Comparison of ENCODE assay signal across 9 mouse cellular contexts in genomic region chr5:117516597-117516996, GRCm38 (mm10).
DNase-seq lines count a peak whose midpoint lies in the region; ATAC-seq and TF ChIP-seq lines count a peak whose summit lies in the region.
"Had no signal": no experiment of that assay in that cellular context is flagged by ENCODE, and none has a peak within 500 bp of the region (broad histone marks: within the 10 kb centered on the region; RNA-seq: fewer than 3 reads in every experiment).

No protein-coding gene starts in this region.

- in situ Hi-C loops in ES-E14 (cut with MboI; ENCODE audit: low sequenced_read_pairs in 2 of 2, unreplicated experiment in 2 of 2), result loop anchor here (10.0 to 25.0 kb wide), 2 partner anchors 318 to 421 kb away; no protein-coding TSS in a partner anchor

- H3K4me2 ChIP-seq in hindbrain, embryonic 11.5 days (replicated peaks; ENCODE audit: low read depth, low read length), result no peak overlapping the region
- no peak overlapping the region for H3K4me2 ChIP-seq in hindbrain, embryonic 12.5 days (replicated peaks)
- H3K4me2 ChIP-seq: embryonic facial prominence, embryonic 15.5 days had no signal

- intact Hi-C loops in gastrocnemius, postnatal 36 days (cut with DNase I), result loop anchor here (5.0 kb wide), 3 partner anchors 96 to 416 kb away; no protein-coding TSS in a partner anchor
- intact Hi-C loops in left cerebral cortex, postnatal 36 days (cut with DNase I), result loop anchor here (2.0 to 5.0 kb wide), 2 partner anchors 96 to 320 kb away; no protein-coding TSS in a partner anchor

- ATAC-seq in hindbrain, embryonic 11.5 days (ENCODE audit: low FRiP score), result no peak
- no peak for ATAC-seq in hindbrain, embryonic 12.5 days (ENCODE audit: low FRiP score)

- no peaks in the 10 kb centered on the region for H3K36me3 ChIP-seq in hindbrain, embryonic 11.5 days (ENCODE audit: control insufficient read depth, insufficient read depth, low read length)
- no peaks in the 10 kb centered on the region for H3K36me3 ChIP-seq in hindbrain, embryonic 12.5 days
- H3K36me3 ChIP-seq in ES-E14 (ENCODE audit: control insufficient read depth, insufficient read depth, low read length, poor library complexity, severe bottlenecking), result no peaks in the 10 kb centered on the region
- H3K36me3 ChIP-seq: embryonic facial prominence, embryonic 15.5 days had no signal

- H3K9me3 ChIP-seq in hindbrain, embryonic 11.5 days (ENCODE audit: control insufficient read depth, low read length), result no peaks in the 10 kb centered on the region
- H3K9me3 ChIP-seq in hindbrain, embryonic 12.5 days (replicated peaks), result no peaks in the 10 kb centered on the region
- H3K9me3 ChIP-seq in ES-E14 (ENCODE audit: control insufficient read depth, insufficient read depth, low read depth, low read length), result no peaks in the 10 kb centered on the region
- H3K9me3 ChIP-seq: embryonic facial prominence, embryonic 15.5 days had no signal

- WGBS in hindbrain, embryonic 11.5 days, result 2% methylated on average over 8 of the region's 8 CpGs
- WGBS in hindbrain, embryonic 12.5 days, result 3% methylated on average over 8 of the region's 8 CpGs
- 5% methylated on average over 8 of the region's 8 CpGs for WGBS in olfactory bulb, adult 2 months

- no peaks in the 10 kb centered on the region for H3K4me1 ChIP-seq in hindbrain, embryonic 11.5 days (replicated peaks; ENCODE audit: control insufficient read depth, insufficient read depth, low read length)
- 0 out of 2 replicates have a peak, but pooled peaks cover 2% of the 10 kb centered on the region for H3K4me1 ChIP-seq in hindbrain, embryonic 12.5 days
- H3K4me1 ChIP-seq in ES-E14 (ENCODE audit: control insufficient read depth in 2 of 2, insufficient read depth in 2 of 2, low read length in 2 of 2, poor library complexity in 1 of 2), result peaks cover 0 to 2% of the 10 kb centered on the region in 2 experiments; a peak in 1 of 4 replicates
- peaks cover 8% of the 10 kb centered on the region for H3K4me1 ChIP-seq in olfactory bulb, adult 2 months (ENCODE audit: control insufficient read depth, insufficient read depth, low read length)
- H3K4me1 ChIP-seq: embryonic facial prominence, embryonic 15.5 days had no signal

- no peaks in the 10 kb centered on the region for H3K27me3 ChIP-seq in hindbrain, embryonic 11.5 days (ENCODE audit: control insufficient read depth, insufficient read depth, low read length)
- no peaks in the 10 kb centered on the region for H3K27me3 ChIP-seq in hindbrain, embryonic 12.5 days
- H3K27me3 ChIP-seq: embryonic facial prominence, embryonic 15.5 days had no signal

- peak; percentile 33; the same call in 1 of the 2 replicates for TF ChIP-seq CTCF in olfactory bulb, adult 2 months (IDR thresholded peaks at IDR 0.05; ENCODE audit: insufficient read depth, low read depth, low read length)

- H3K4me3 ChIP-seq in hindbrain, embryonic 11.5 days (ENCODE audit: low read depth, low read length), result no peak overlapping the region
- no peak overlapping the region for H3K4me3 ChIP-seq in hindbrain, embryonic 12.5 days
- no peak overlapping the region for H3K4me3 ChIP-seq in ES-E14 (ENCODE audit: insufficient read depth in 1 of 2, low read depth in 1 of 2, low read length in 2 of 2, poor library complexity in 1 of 2, severe bottlenecking in 1 of 2)
- H3K4me3 ChIP-seq in olfactory bulb, adult 2 months (ENCODE audit: insufficient read depth, low read depth, low read length), result no peak overlapping the region
- H3K4me3 ChIP-seq: embryonic facial prominence, embryonic 15.5 days had no signal

- peak; percentile 88 for DNase-seq in hindbrain, embryonic 11.5 days (ENCODE audit: low spot score)
- DNase-seq in ES-E14 (ENCODE audit: low read depth, low spot score), result peak; percentile 77
- DNase-seq in cerebellum, adult 18-20 months, result peak; percentile 68 to 85
- peak; percentile 30 to 36 for DNase-seq in gastrocnemius, postnatal 36 days
- DNase-seq in left cerebral cortex, postnatal 36 days (ENCODE audit: low spot score in 2 of 2), result peak; percentile 55 to 65
- peak; percentile 39 to 49 for DNase-seq in urinary bladder, postnatal 36 days (ENCODE audit: low spot score in 2 of 2)

- no peak overlapping the region for H3K9ac ChIP-seq in hindbrain, embryonic 11.5 days (ENCODE audit: low read depth, low read length)
- H3K9ac ChIP-seq in hindbrain, embryonic 12.5 days, result no peak overlapping the region
- H3K9ac ChIP-seq in ES-E14 (ENCODE audit: insufficient read depth, low read depth, low read length, poor library complexity, severe bottlenecking), result no peak overlapping the region
- H3K9ac ChIP-seq: embryonic facial prominence, embryonic 15.5 days had no signal

- no peak overlapping the region for H3K27ac ChIP-seq in hindbrain, embryonic 11.5 days (ENCODE audit: low read depth, low read length)
- no peak overlapping the region for H3K27ac ChIP-seq in hindbrain, embryonic 12.5 days
- no peak overlapping the region for H3K27ac ChIP-seq in ES-E14 (ENCODE audit: insufficient read depth, low read depth, low read length, poor library complexity, severe bottlenecking)
- H3K27ac ChIP-seq in olfactory bulb, adult 2 months (ENCODE audit: insufficient read depth, low read depth, low read length), result no peak overlapping the region
- H3K27ac ChIP-seq: embryonic facial prominence, embryonic 15.5 days had no signal

- TF ChIP-seq POLR2A in olfactory bulb, adult 2 months (IDR thresholded peaks at IDR 0.05; ENCODE audit: insufficient read depth, low read depth, low read length), result no peak

TF ChIP-seq in ES-E14, 5 proteins besides CTCF, POLR2A, EP300 and RAD21:
- TF ChIP-seq CHD2 (IDR thresholded peaks at IDR 0.05; ENCODE audit: low read depth, low read length) (no peak), ZC3H11A (IDR thresholded peaks at IDR 0.05; ENCODE audit: borderline replicate concordance, low read depth, low read length) (peak; percentile 42; the same call in 1 of the 2 replicates), HCFC1 (IDR thresholded peaks at IDR 0.05; ENCODE audit: borderline replicate concordance, insufficient read depth, low read length) (no peak), ZNF384 (IDR thresholded peaks at IDR 0.05; ENCODE audit: low read depth, low read length) (no peak)

Comparison
In these comparisons a context has a peak if more than half of its experiments do, and no peak if none do; other contexts are left out.
1. DNase-seq: peak in every context shown above with its lines; median percentile 88 in hindbrain, embryonic 11.5 days; 77 in ES-E14; 76 in cerebellum, adult 18-20 months; 60 in left cerebral cortex, postnatal 36 days; 44 in urinary bladder, postnatal 36 days; 33 in gastrocnemius, postnatal 36 days.